Mouse (Mus musculus) limb, embryonic 15.5 days (tissue): Measurements from ENCODE around the gene Aff1. TPM values are rescaled to one million over a fixed set of nuclear protein-coding genes. Genes with fewer than 3 reads are reported as not detected.

Experiments used
- ATAC-seq: fragments of 200-750 bp; cut with Nextera tagmentation; 2 replicates; pipeline ENCODE4 v1.8.0; 2017; ENCODE audit warnings: low read depth, moderate TSS enrichment; ENCODE audit not compliant: insufficient number of reproducible peaks, low FRiP score, low TSS enrichment
- H3K27ac ChIP-seq: fragments of 300-500 bp; sonication (generic); 2 replicates; pipeline ENCODE4 v1.5.1; 2015; ENCODE audit warnings: moderate library complexity, mild to moderate bottlenecking, inconsistent platforms
- H3K27me3 ChIP-seq: fragments of 300-500 bp; sonication (generic); 2 replicates; pipeline ENCODE4 v1.6.1; 2015; ENCODE audit warnings: inconsistent platforms
- H3K36me3 ChIP-seq: fragments of 300-500 bp; sonication (generic); 2 replicates; pipeline ENCODE4 v1.6.1; 2015; ENCODE audit warnings: inconsistent platforms
- H3K4me1 ChIP-seq: fragments of 300-500 bp; sonication (generic); 2 replicates; pipeline ENCODE4 v1.6.1; 2015; ENCODE audit warnings: inconsistent platforms
- H3K4me2 ChIP-seq: fragments of 300-500 bp; sonication (generic); 2 replicates; pipeline ENCODE4 v1.6.1; 2015; ENCODE audit warnings: mild to moderate bottlenecking, inconsistent platforms
- H3K4me3 ChIP-seq: fragments of 300-500 bp; sonication (generic); 2 replicates; pipeline ENCODE4 v1.5.1; 2015; ENCODE audit warnings: mild to moderate bottlenecking, inconsistent platforms
- H3K9ac ChIP-seq: fragments of 300-500 bp; sonication (generic); 2 replicates; pipeline ENCODE4 v1.6.1; 2015; ENCODE audit warnings: inconsistent platforms
- H3K9me3 ChIP-seq: fragments of 300-500 bp; sonication (generic); 2 replicates; pipeline ENCODE4 v1.6.1; 2016; ENCODE audit warnings: inconsistent platforms
- WGBS: fragments of 180-500 bp; shearing (Covaris S2); methylation state at CpG from one replicate; pipeline ENCODE4 v1.1.7; 2015; 5-methylcytosine and 5-hydroxymethylcytosine counted together
- polyA plus RNA-seq: library from polyadenylated mRNA; unstranded; fragments of >200 nt; fragmentation: Nextera tagmentation; extraction: Ambion mirVana; gene quantifications from 2 replicates; pipeline ENCODE4 v1.2.1, GENCODE M21; 2015

Aff1 gene
- polyA plus RNA-seq, 1 experiment from 2014 or later: 5.1 TPM

DNA sequence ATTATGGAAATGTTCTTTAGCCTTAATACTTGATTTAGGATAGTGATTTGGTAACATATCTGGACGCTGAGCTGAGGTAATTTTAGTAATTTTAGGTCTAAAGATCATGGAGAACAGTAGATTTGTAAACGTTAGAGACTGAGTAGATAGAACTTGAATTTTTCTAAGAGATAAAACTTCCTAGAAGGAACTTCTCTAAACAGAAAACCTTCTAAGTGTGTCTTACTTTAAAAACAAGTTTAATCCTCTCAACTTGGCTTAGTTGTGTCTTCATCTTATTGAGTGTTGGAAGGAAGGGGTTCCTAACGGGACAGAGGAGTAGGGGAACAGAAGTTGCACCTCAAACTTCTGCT lies 62.9 kb downstream of the Aff1 start:
- ATAC-seq: no peak
- Histone ChIP-seq H3K27me3 (0 out of 2 replicates have a peak, but pooled peaks cover 2% of the 10 kb centered on the region), H3K9me3 (no peaks in the 10 kb centered on the region), H3K4me2 (peak overlapping the region; percentile 83), H3K27ac (no peak overlapping the region), H3K9ac (no peak overlapping the region), H3K4me1 (peaks cover 18% of the 10 kb centered on the region), H3K4me3 (peak overlapping the region; percentile 63), H3K36me3 (no peaks in the 10 kb centered on the region)
- 52% methylated on average over 3 of the region's 3 CpGs for WGBS

GRCm38 (mm10) chr5:103756231-103756714 lies 64.1 kb downstream of the Aff1 start:
- Histone ChIP-seq H3K4me2 (no peak overlapping the region), H3K4me1 (peaks cover 27% of the 10 kb centered on the region), H3K27ac (no peak overlapping the region), H3K4me3 (no peak overlapping the region), H3K9ac (no peak overlapping the region), H3K27me3 (0 out of 2 replicates have a peak, but pooled peaks cover 2% of the 10 kb centered on the region), H3K36me3 (no peaks in the 10 kb centered on the region), H3K9me3 (no peaks in the 10 kb centered on the region)
- 64% methylated on average over 6 of the region's 6 CpGs for WGBS
- ATAC-seq: no peak

DNA sequence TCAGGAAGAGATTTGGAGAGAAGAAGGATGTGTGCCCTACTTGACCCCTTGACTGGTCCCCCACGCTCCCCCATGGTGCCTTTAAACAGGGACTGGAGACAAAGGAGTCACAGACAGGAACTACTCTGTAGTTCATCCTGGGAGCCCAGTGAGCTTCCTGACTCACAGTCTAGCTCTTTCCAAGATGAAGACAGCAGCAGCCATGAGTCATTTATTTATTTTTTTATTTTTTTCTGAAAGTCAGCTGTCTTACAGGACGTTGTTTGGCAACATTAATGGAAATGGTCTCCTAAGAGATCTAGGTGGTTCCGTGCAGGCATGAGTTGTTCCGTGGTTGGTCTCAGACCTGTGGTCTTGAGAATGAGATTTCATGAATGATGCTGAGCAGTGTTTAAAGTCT lies 66.3 kb downstream of the Aff1 start:
- 55% methylated on average over 4 of the region's 4 CpGs for WGBS
- H3K9ac ChIP-seq: no peak overlapping the region
- H3K4me1 ChIP-seq: peaks cover 22% of the 10 kb centered on the region
- no peak overlapping the region for H3K4me3 ChIP-seq
- no peak overlapping the region for H3K27ac ChIP-seq
- no peak overlapping the region for H3K4me2 ChIP-seq
- H3K27me3 ChIP-seq: 0 out of 2 replicates have a peak, but pooled peaks cover 2% of the 10 kb centered on the region
- ATAC-seq: no peak
- no peaks in the 10 kb centered on the region for H3K9me3 ChIP-seq
- no peaks in the 10 kb centered on the region for H3K36me3 ChIP-seq

- no peak for ATAC-seq
- H3K36me3 ChIP-seq: no peaks in the 10 kb centered on the region
- no peak overlapping the region for H3K9ac ChIP-seq
- peak overlapping the region; percentile 60 for H3K4me2 ChIP-seq
- peak overlapping the region; percentile 34 for H3K4me3 ChIP-seq
- peaks cover 20% of the 10 kb centered on the region for H3K4me1 ChIP-seq
- 0 out of 2 replicates have a peak, but pooled peaks cover 2% of the 10 kb centered on the region for H3K27me3 ChIP-seq
- 0 out of 2 replicates have a peak overlapping the region, but pooled peaks have one; percentile 39 for H3K27ac ChIP-seq
- H3K9me3 ChIP-seq: no peaks in the 10 kb centered on the region
- WGBS: 42% methylated on average over 14 of the region's 14 CpGs
Measured at GRCm38 (mm10) chr5:103759489-103760424, 67.6 kb downstream of the Aff1 start.

- peak overlapping the region; percentile 60 for H3K4me2 ChIP-seq
- no peak for ATAC-seq
- 0 out of 2 replicates have a peak, but pooled peaks cover 2% of the 10 kb centered on the region for H3K27me3 ChIP-seq
- peak overlapping the region; percentile 34 for H3K4me3 ChIP-seq
- no peaks in the 10 kb centered on the region for H3K36me3 ChIP-seq
- no peak overlapping the region for H3K9ac ChIP-seq
- peaks cover 18% of the 10 kb centered on the region for H3K4me1 ChIP-seq
- 1% methylated on average over 20 of the region's 20 CpGs for WGBS
- peak overlapping the region; percentile 39; the same call in 1 of the 2 replicates for H3K27ac ChIP-seq
- H3K9me3 ChIP-seq: no peaks in the 10 kb centered on the region
Measured at GRCm38 (mm10) chr5:103760425-103761131, 68.4 kb downstream of the Aff1 start.

DNA sequence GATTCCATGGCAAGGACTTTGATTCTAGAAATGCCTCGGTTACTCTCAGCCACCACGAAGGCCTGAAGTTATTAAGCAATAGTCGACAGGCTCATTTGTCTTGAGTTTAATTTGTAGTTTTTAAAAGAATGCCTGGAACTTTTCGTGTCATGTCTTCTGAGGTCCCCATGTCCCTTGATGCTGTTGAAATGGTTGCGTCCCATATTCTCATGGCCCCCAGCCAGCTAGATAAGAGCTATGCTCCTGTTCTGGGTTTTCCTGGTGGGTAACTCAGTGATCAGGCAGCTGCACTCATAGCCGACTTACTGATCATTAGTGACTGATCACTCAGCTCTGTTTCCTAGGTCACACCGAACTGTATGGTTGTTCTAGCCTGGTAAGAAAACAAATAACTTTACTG lies 69.6 kb downstream of the Aff1 start:
- Histone ChIP-seq H3K4me2 (no peak overlapping the region), H3K9ac (no peak overlapping the region), H3K36me3 (no peaks in the 10 kb centered on the region), H3K27ac (no peak overlapping the region), H3K4me3 (no peak overlapping the region), H3K4me1 (peaks cover 18% of the 10 kb centered on the region), H3K27me3 (no peaks in the 10 kb centered on the region), H3K9me3 (no peaks in the 10 kb centered on the region; the same call in 1 of the 2 replicates)
- no peak for ATAC-seq
- WGBS: 78% methylated on average over 7 of the region's 7 CpGs

DNA sequence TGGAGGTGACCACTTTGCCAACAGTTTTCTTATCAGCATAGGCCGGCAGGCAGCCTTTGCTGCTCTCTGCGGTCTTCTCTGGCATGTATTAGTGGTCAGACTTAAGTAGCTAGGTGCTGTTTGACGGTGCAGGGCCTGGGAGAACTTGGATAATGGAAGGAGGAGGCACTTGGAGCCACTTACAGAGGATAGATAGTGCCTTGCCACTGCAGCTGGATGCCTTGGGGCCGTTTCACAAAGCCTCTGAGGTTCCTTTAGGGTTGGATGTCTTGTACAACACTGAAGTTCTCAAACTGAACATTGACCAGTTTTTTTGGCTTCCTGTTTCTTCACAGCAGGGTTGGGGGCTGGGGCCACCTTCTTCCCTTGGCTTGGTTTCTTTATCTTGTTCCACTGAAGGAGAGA lies 70.7 kb downstream of the Aff1 start:
- Histone ChIP-seq H3K4me2 (no peak overlapping the region), H3K27ac (no peak overlapping the region), H3K9me3 (no peaks in the 10 kb centered on the region; the same call in 1 of the 2 replicates), H3K27me3 (no peaks in the 10 kb centered on the region), H3K36me3 (no peaks in the 10 kb centered on the region), H3K4me3 (no peak overlapping the region), H3K4me1 (peaks cover 18% of the 10 kb centered on the region), H3K9ac (no peak overlapping the region)
- 83% methylated on average over 4 of the region's 4 CpGs for WGBS
- no peak for ATAC-seq

- no peak overlapping the region for H3K4me2 ChIP-seq
- no peak for ATAC-seq
- peaks cover 6% of the 10 kb centered on the region for H3K4me1 ChIP-seq
- no peaks in the 10 kb centered on the region for H3K36me3 ChIP-seq
- H3K27ac ChIP-seq: no peak overlapping the region
- no peak overlapping the region for H3K4me3 ChIP-seq
- no peaks in the 10 kb centered on the region; the same call in 1 of the 2 replicates for H3K9me3 ChIP-seq
- no peaks in the 10 kb centered on the region for H3K27me3 ChIP-seq
- 91% methylated on average over 4 of the region's 4 CpGs for WGBS
- no peak overlapping the region for H3K9ac ChIP-seq
Measured at GRCm38 (mm10) chr5:103765356-103765755, 73.2 kb downstream of the Aff1 start.

GRCm38 (mm10) chr5:103765758-103766431 lies 73.7 kb downstream of the Aff1 start:
- no peak overlapping the region for H3K4me2 ChIP-seq
- H3K36me3 ChIP-seq: no peaks in the 10 kb centered on the region
- no peaks in the 10 kb centered on the region for H3K27me3 ChIP-seq
- no peak overlapping the region for H3K27ac ChIP-seq
- H3K9me3 ChIP-seq: no peaks in the 10 kb centered on the region; the same call in 1 of the 2 replicates
- H3K4me3 ChIP-seq: no peak overlapping the region
- WGBS: 96% methylated on average over 2 of the region's 2 CpGs
- ATAC-seq: no peak
- H3K4me1 ChIP-seq: peaks cover 1% of the 10 kb centered on the region
- H3K9ac ChIP-seq: no peak overlapping the region

DNA sequence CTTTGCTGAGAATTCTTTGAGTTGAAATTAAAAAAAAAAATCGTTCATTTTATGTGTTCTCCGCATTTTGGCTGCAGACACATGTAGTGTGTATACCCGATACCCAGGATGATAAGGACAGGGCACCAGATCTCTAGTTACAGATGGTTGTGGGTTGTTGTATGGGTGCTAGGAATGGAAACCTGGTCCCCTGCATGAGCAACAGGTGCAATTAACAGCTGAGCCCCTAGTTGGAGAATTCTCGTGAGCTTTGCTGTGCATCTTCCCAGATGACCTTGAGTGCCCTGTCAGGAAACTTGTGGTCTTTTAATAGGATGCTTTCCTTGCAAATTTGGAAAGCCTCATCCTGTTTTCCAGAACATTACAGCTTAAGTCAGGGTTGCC lies 74.2 kb downstream of the Aff1 start:
- no peak overlapping the region for H3K27ac ChIP-seq
- H3K9me3 ChIP-seq: no peaks in the 10 kb centered on the region; the same call in 1 of the 2 replicates
- H3K4me2 ChIP-seq: no peak overlapping the region
- no peaks in the 10 kb centered on the region for H3K36me3 ChIP-seq
- ATAC-seq: no peak
- WGBS: 95% methylated on average over 4 of the region's 4 CpGs
- H3K4me3 ChIP-seq: no peak overlapping the region
- H3K4me1 ChIP-seq: 0 out of 2 replicates have a peak, but pooled peaks cover 4% of the 10 kb centered on the region
- no peak overlapping the region for H3K9ac ChIP-seq
- no peaks in the 10 kb centered on the region for H3K27me3 ChIP-seq

GRCm38 (mm10) chr5:103768961-103769360 lies 76.8 kb downstream of the Aff1 start:
- Histone ChIP-seq H3K27ac (no peak overlapping the region), H3K4me2 (no peak overlapping the region), H3K9me3 (no peaks in the 10 kb centered on the region; the same call in 1 of the 2 replicates), H3K36me3 (no peaks in the 10 kb centered on the region), H3K4me1 (peaks cover 20% of the 10 kb centered on the region), H3K9ac (no peak overlapping the region), H3K4me3 (no peak overlapping the region), H3K27me3 (no peaks in the 10 kb centered on the region)
- no peak for ATAC-seq
- 64% methylated on average over 3 of the region's 3 CpGs for WGBS
